Mouse (Mus musculus) monocyte, adult 2 months (primary cell): ENCODE measurements around the gene Trim2.

Experiments used
- DNase-seq, 2 experiments: peaks; one replicate each; pipeline ENCODE4 v3.0.0; 2022; ENCODE audit warnings: low spot score in 2 of 2, low read depth in 1 of 2

The Trim2 gene

DNA sequence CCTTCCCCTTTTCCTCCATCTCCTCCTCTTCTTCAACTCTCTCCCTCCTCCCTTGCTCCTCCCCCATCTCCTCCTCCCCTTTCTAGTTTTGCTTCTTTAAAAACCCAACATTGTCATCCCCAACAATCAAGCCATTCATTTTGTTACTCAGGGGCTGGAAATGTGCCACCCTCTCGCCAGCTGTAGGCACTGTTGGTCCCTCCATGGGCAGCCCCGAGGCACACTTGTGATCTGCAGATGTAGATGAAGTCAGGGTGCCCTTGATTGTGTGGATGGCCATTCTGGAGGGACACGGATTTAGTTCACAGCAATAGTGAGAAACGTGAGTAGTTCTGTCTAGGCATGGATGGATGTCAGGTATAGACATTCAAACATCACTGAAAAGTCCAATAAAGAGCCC is 17.7 kb downstream of the Trim2 start:
- no peak for DNase-seq

DNA sequence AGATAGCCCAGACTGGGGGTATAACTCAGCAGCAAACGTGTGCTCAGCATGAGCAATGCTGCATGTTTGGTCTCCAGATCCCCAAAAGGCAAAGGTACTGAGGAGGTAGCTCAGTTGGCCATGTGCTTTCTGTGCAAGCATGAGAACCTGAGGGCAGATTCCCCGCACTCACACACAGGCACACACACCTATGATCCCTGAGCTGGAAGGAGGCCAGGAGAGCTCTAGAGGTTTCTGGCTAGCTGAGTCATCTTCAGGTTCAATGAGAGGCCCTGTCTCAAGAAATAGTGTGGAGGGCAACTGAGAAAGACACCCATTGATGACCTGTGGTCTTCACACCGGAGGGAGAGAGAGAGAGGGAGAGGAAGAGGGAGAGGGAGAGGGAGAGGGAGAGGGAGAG is 19.4 kb downstream of the Trim2 start:
- DNase-seq = no peak

DNA sequence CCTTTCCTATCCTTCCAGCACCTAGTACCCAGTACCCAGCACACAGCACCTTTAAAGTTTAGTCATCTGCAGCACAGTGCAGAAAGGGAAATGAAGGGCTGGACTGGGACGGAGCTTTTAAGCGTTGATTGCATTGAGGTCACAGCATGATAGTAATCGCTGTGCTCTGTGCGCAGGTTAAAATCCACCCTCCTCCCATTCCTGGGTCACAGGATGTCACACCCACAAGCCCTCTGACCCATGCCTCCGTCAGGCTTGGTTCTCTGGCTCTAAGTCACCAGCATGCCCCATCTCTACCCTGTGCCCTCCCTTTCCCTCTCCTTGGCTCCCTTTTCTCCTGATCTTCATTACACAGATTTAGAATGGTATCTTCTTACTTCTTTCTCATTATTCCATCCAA is 20.4 kb downstream of the Trim2 start:
- DNase-seq = no peak

DNA sequence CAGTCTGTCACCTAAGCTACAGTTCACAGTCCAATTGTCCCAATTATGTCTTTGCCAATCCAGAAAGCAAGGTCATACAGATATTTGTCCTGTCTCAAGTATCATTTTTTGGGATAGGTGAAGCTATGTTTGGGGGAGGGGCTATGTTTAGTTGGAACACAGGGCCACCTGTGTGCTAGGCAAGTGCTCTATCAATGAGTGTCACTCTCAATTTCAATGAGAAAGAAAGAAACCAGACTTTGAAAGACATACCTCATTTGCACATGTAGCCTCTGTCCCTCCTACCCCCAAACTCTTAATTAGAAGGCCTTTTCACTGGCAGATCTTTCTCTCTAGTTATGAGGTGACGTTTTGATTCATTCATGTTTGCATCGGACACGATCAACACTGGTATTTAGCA is 21.9 kb downstream of the Trim2 start:
- no peak for DNase-seq

DNA sequence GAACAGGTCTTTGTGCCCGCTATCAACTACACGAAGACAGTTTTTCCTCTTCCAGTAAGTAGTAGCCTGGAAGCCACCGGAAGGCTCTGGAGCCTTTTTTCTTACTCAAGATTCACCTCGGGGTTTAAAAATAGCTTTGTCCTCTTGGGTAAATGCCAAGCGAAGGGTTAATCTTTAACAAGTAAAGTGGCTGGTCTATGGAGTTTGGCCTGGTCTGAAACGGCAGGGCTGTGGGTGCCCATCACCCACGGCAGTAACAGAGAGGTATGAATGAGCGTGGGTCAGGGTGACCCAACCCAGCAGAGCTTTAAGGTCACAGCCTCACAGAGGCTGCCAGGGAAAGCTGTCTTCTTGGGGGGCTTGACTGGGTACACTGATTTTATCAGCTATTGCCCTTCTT is 23.2 kb downstream of the Trim2 start:
- no peak for DNase-seq

DNA sequence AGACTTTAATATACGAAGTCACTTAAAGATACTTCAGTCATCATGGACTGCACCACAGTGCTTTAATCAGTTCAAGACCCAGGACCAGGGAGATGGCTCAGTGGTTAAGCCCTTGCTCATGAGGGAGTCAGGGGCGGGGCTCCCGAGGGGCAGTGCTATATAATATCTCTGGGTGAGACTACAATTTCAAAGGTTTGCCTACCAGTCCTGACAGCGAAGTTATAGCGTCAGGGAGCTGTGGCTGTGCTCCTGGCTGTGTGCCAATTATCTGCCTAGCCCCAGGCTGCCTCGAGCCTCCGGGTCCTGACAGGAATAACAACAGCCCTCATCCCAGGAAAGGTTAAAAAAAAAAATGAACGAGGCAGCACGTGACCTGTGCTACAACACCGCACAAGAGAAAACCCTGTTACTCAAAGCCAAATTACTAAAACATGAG is 24.7 kb downstream of the Trim2 start:
- no peak for DNase-seq

DNA sequence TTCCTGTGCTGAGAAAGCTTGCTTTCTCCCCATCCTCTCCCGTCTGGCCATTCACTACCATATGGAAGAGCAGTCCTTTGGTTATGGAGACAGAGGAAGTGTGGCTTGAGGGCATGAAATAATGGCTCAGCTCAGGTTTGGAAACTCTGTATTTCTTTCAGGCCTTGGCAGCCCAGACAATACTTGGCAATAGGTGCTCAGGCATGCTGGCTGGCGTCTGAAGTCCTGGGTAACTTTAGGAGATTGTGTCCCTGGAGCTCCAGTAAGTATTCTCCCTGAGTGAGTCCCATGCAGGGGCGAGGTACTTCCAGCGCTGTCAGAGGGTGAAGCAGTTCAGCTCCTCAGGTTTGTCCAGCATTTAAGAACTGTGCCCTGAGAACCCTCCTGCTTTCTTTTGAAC is 27.9 kb downstream of the Trim2 start:
- DNase-seq = no peak

DNA sequence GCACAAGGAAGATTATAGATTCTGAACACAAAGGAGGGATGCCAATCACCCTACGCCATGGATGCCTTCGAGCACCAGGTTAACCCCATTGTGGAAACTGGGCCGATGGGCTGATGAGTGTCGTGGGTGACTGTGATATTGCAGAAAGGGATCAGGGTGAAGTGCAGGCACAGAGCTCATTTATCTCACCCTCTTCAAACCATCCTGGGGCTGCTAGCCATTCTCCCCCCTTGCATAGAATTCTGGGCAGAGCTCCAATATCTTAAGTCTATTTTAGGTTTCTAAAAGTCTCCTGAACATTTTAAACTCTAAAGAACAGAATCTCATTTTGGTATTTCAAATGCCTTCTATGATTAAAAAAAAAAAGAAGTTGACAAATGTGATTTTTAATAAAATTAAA is 31.6 kb downstream of the Trim2 start:
- no peak for DNase-seq

DNA sequence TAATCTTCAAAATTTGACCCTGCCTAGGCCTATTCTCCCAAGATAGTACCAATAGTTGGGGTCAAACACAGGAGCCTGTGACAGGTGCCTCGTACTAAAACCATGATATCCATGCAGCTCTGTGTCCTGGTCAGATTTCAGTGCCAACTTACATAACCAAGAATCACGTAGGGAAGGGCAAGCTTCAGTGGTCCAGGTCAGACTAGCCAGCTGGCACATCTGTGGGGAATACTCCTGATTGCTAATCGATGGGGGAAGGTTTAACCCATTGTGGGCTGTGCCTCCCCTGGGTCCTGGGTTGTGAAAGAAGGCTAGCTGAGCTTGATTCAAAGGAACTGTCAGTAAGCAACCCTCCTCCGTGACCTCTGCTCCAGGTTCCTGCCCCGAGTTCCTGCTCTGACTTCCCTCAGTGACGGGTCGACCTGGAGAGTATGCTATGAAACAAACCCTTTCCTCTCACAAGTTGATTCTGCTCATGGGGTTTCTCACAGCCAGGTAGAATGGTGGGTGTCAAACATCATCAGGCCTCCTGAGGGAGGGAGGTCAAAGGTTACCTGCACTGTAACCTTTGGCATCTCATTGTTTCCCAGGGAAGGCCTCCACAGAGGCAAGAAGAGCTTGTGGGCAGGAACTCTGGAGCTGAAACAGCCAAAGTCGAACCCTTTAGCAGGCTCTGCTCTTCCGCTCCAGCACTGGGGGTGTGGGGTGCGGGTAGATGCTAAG is 34.2 kb downstream of the Trim2 start:
- no peak for DNase-seq

DNA sequence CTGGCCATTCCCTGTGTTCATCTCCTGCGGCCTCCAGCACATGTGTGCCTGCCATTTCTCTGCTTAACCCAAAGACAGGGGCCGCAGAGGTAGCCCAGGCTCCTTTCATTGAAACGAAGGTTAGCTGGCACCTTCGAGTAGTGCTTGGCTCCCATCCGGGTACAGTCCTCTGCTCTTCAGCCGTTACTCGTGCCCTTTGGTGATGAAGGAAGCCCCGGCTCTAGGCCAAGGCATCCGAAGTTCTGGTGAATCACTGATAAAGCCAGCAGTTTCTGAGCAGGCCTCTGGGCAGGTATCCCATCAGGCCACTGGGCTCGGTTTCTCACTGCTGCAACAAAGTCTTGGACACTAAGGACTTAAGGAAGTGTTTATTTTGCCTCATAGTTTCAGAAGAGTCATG is 34.9 kb downstream of the Trim2 start:
- no peak for DNase-seq

DNA sequence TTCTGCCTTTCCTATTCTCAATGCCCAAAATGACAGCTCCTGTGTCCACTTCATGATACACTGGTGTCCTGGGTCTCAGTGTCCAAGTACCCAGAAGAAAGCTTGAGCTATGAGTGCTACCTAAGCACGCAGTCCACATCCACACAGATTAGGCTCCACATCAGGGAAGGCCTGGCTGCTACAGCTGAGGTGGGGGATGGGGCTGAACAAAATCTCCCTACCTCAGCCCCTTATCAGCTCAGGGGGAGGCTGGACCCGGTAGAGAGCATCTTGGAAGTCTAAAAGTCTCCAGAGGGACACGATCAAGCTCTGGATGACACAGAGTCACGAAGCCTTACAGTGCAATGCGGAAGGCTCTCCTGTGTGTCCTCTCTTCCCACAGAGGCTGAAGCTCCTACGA is 35.6 kb downstream of the Trim2 start:
- no peak for DNase-seq

DNA sequence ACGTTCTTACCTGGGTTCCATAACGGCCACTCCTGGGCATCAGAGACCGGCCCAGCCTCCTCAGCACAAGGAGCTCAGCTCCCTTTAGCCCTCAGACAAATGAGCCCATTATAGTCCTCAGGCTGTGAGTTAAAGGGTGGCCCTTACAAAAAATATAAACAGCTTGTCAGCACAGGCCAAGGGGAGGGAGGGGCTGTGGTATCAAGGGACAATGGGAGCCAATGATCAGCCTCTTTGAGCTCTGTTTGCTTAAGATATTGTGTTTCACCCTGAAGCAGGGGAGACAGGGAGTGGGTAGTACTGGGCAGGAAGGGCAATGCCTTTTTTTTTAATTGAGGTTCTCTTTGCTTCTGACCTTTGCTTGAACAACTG is 36.1 kb downstream of the Trim2 start:
- DNase-seq = no peak

DNA sequence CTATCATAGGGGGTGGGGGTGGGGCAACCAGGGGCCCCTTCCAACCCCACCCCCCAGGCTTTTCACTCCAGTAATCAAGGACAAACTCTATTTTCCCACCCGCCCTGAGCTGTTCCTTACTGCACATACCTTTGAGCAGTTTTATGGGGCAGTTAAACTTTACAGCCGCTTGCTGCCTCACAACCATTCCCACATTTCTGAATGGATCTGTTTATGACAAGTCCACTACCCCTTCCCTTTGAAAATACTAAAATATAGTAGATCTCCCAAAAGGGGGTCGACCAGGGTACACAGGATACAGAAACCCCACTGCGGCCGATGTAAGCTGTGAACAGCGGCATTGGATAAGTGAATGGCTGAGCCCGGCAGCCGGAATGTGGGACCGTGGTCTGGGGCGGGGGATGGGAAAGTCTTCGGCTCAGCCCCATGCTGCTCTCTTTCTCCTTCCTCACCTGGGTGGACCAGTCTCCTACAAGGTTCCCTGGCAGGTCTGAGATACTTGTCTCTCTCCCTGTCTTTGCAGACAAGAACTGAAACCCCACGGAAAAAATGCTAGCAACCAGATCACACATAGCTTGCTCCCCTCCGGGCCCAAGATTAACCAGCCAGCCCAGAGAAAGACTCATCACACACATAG is 36.6 kb downstream of the Trim2 start:
- DNase-seq = no peak

DNA sequence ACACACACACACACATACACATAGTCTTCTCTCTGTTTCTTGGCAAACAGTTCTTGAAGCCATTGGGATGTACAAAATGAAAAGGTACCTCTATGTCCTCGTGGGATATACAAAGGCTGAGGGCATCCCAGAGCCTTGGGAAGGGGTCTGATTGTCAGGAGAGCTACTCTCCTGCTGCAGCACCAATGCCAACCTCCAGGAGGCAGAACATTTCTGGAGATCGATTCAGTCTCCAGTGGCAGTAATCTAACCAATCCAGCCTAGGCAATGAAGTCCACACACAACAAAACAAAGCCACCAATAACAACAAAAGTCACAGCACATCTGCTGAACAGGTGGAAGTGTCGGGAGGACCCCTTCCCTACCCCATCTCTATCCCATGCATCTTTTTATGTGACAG is 38.2 kb downstream of the Trim2 start:
- no peak for DNase-seq

DNA sequence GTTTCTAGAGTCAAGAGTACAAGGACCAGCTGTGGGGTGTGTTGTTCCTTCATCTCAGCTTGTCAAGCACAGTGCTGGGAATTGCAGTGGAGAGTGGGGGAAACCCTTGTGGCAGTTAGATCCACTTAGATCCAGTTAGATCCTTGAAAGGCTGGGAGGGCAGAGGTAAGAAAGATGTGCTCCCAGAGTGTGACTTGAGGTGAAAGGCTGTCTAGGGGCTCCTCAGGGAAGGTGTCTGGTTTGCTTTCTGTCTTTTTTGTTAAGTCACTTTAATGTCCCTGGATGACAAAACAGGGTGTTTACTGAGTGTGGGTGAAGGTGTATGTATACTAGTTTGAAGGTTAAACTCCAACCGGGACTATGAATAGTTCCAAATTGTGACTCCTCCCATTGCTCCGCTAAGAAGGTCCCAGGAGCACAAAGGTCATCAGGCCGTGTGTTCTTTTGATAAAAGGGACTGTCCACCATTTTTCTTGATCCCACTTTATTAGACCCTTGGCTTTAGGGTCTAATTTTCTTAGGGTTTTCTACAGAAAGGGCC is 40.2 kb downstream of the Trim2 start:
- DNase-seq = no peak

DNA sequence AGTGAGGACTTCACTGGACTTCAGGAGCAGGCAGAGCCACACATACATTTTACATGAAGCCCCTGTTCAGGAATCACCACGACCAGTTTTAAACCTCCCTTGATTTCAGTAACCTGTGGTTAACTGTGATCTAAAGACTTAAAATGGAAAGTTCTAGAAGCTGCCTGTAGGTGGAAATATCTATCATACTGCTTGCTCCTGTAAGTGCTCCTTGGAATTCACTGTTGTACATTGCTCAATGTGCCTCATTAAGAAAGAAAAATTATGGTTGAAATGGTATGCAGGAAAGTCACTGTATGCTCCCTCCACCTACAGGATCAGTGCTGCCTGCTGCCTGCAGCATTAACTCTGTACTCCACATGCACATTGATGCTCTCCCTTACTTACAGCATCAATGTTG is 41.6 kb downstream of the Trim2 start:
- no peak for DNase-seq

DNA sequence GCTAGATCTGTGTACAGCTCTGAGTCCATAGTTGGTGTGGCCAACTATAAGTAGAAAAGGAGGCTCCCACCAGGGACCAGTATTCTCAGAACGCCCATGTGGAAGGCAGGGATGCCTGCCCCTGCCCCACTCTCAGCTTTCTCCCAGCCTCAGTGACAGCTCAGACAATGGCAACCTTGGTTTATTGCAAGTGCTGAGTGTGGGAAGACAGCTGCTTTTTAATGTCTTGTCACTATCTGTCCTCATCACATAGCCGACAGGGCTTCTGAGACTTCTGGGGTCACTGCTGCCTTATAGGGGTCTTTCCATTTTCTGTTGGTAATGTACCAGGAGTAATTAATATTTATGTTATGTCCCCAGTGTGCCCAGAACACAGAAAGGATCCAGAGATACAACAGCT is 42.3 kb downstream of the Trim2 start:
- DNase-seq = no peak

DNA sequence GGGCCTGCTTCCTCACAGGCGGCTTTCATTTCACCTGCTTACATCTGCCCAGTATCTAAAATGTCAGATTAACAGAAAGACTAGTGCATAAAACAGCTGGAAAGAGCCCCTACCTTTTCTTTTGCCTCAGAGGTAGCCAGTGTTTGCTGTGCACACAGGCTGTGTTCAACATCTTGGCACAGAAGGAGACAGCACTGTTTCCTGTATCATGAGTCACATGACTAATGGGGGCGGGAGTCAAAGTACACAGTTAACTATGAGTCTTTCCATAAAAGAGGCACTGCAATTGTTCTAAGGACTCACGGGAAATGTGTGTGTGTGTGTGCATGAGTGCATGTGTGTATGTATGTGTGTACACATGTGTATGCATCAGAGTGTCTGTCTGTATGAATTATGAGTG is 43.9 kb downstream of the Trim2 start:
- no peak for DNase-seq

DNA sequence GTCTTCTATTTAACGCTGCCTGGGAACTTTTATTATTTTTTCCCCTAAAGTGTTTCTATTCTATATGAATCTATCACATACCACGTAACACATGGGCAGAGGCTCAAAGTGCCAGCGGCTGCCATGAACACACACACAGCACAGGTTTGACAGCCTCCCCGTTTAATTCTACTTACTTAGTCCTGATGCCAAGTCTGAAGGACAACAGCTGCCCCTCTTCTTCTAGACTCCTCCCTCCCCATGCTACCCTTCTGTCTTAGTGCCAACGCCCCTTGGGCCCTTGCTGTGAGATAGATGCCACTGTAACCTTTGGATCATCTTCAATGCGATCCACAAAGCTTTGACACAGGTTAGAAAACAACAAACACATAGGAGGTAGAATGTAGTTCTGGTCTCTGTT is 44.8 kb downstream of the Trim2 start:
- DNase-seq = no peak

DNA sequence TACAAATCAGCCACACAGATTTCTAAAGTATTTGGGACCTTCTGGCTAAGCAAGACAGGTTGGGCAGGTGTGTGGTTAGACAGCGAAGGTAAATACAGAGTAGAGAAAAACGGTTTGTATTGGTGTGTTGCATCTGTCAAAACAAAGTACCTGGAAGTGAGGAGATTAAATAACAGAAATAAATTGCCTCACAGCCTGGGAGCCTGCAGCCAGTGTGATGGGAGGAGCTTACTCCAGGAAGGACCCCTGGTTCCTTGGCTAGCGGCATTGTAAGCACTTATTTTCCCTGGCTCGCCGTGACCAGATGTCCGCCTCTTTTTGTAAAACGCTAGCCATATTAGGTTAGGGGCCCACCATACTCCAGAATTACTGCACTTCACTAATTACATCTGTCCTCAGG is 45.8 kb downstream of the Trim2 start:
- DNase-seq = no peak

DNA sequence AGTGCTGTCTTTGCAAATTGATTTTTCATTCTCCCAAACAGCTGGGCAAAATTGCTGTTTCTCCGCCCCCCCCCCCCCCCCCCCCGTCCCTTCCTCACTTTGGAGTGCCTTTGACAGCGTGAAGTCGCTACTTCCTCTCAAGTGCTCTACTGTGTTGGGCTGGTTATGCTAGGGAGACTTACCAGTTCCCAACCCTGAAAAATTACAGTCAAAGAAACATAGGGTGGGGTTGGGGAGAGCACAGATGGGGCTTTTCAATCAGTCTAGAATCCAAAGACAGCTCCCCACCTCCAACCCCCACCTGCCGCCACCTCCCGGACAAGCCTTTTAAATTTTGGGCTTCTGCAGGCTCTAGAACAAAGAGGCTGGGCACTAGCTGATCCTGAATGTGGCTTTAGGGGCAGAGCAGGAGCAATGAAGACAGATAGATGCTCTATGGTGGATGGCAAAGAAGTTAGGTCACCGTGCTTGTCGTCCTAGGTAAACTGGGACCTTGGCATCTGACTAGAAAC is 46.6 kb downstream of the Trim2 start:
- DNase-seq = no peak

DNA sequence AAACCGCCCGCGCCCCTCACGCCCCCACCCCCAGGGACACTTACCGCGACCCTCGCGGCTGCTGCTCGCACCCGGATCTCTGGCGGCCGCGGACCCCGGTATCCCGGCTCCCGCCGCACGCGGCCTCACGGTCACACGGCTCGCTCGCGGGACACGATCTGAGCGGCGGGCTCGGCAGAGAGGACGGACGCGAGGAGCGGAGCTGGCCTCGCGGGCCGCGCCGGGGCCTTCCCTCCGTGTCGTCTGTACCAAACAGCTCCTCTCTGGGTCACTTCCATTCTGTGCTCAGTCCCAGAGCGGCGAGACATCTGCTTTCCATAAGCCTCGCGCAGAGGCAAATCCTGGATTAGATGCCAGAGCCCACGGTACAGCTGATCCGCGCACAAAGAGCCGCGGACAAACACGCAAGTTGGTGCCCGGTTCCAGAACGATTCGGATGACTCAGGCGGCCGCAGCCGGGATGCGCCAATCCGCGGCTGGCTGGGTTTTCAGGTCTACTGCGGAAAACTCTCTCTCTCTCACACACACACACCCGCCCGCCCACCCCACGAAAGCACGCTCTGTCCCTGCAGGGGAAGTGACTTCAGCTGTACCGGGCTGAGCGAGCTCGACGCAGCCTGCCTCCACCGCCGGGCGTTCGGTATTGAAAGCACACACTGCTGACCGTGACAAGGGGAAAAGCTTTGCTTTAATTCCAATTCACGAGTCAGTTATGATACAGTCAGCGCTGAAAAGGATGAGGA is 47.2 kb downstream of the Trim2 start:
- peak in 1 of 2 experiments; percentile 14 for DNase-seq
